In the genomic region with DNA sequence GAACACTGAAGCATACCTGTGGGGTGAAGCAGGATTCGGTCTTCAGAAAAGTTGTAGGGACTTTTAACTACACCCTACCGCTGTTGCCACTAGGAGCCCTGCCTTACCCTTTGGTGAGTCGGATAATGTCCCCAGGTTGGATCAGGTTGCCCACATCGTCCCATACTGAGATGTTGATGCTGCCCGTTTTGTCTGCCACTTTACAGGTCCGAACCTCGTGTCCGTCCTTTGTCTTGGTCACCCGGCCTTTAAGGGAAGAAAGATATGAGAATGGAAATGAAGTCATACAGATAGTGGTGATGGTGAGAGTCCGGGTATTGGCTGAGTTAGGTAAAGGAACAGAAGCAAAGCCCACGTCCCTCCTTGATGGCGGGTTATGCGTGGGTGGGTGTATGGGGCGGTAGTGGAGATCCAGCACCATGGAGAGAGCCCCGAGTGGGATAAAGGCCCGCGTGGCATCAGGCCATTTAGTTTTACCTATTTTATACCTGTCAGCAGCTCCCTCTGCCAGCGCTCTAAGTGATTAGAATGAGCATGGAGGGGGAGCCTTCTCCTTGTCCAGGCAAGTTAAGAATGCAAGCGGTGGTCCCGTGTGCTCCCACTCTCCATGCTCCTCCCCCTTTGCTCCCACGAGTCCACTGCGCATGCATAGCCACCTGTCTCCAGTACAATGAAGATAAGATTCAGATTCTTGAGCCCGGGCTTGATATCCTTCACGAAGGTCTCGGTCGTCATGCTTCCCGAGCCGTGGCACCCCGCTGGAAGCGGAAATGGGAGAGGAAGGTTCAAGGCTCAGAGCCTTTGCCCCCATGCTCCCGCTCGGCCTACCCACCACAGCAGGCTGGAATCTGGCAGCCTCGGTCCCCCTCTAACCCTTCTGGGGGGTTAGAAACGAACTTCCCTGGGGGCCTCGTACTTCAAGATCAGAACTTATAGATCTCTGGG, we compare ENCODE assay signal across 9 mouse cellular contexts. TPM values are rescaled to one million over a fixed set of nuclear protein-coding genes. Genes with fewer than 3 reads are reported as not detected.
DNase-seq lines count a peak whose midpoint lies in the region; ATAC-seq and TF ChIP-seq lines count a peak whose summit lies in the region.
"Had no signal": no experiment of that assay in that cellular context is flagged by ENCODE, and none has a peak within 500 bp of the region (broad histone marks: within the 10 kb centered on the region; RNA-seq: fewer than 3 reads in every experiment).

No protein-coding gene starts in this region.

- H3K9me3 ChIP-seq in heart, embryonic 10.5 days = no peaks in the 10 kb centered on the region
- H3K9me3 ChIP-seq in G1E (replicated peaks) = no peaks in the 10 kb centered on the region
- H3K9me3 ChIP-seq in embryonic facial prominence, embryonic 15.5 days (replicated peaks) = no peaks in the 10 kb centered on the region
- no peaks in the 10 kb centered on the region for H3K9me3 ChIP-seq in kidney, embryonic 14.5 days (ENCODE audit: control insufficient read depth, low read length)
- H3K9me3 ChIP-seq in liver, embryonic 13.5 days (replicated peaks) = no peaks in the 10 kb centered on the region

- H3K27me3 ChIP-seq in heart, embryonic 10.5 days (ENCODE audit: insufficient read depth, poor library complexity, severe bottlenecking) = no peaks in the 10 kb centered on the region
- no peaks in the 10 kb centered on the region for H3K27me3 ChIP-seq in G1E (ENCODE audit: insufficient read depth, low read length)
- H3K27me3 ChIP-seq in embryonic facial prominence, embryonic 15.5 days = no peaks in the 10 kb centered on the region
- H3K27me3 ChIP-seq in kidney, embryonic 14.5 days (ENCODE audit: control insufficient read depth, insufficient read depth, low read length) = no peaks in the 10 kb centered on the region
- H3K27me3 ChIP-seq in liver, embryonic 13.5 days = no peaks in the 10 kb centered on the region

- H3K36me3 ChIP-seq in heart, embryonic 10.5 days = peaks cover 26% of the 10 kb centered on the region
- peaks cover 51% of the 10 kb centered on the region for H3K36me3 ChIP-seq in G1E (replicated peaks)
- peaks cover 25% of the 10 kb centered on the region for H3K36me3 ChIP-seq in embryonic facial prominence, embryonic 15.5 days
- H3K36me3 ChIP-seq in kidney, embryonic 14.5 days (ENCODE audit: control insufficient read depth, insufficient read depth, low read length) = peaks cover 19% of the 10 kb centered on the region; the same call in 1 of the 2 replicates
- peaks cover 22% of the 10 kb centered on the region for H3K36me3 ChIP-seq in liver, embryonic 13.5 days

- peak overlapping the region; percentile 92 for H3K27ac ChIP-seq in heart, embryonic 10.5 days
- H3K27ac ChIP-seq in embryonic facial prominence, embryonic 15.5 days (replicated peaks) = peak overlapping the region; percentile 70
- H3K27ac ChIP-seq in kidney, embryonic 14.5 days (ENCODE audit: low read depth, low read length) = peak overlapping the region; percentile 80; the same call in 1 of the 2 replicates
- H3K27ac ChIP-seq in liver, embryonic 13.5 days = peak overlapping the region; percentile 81
- H3K27ac ChIP-seq in olfactory bulb, adult 2 months (ENCODE audit: insufficient read depth, low read depth, low read length) = peak overlapping the region; percentile 55

- H3K4me3 ChIP-seq in heart, embryonic 10.5 days = peak overlapping the region; percentile 98
- peak overlapping the region; percentile 88 for H3K4me3 ChIP-seq in G1E (ENCODE audit: low read depth, low read length)
- H3K4me3 ChIP-seq in embryonic facial prominence, embryonic 15.5 days (replicated peaks) = peak overlapping the region; percentile 96
- H3K4me3 ChIP-seq in kidney, embryonic 14.5 days (ENCODE audit: low read length) = peak overlapping the region; percentile 85
- peak overlapping the region; percentile 84 for H3K4me3 ChIP-seq in liver, embryonic 13.5 days (replicated peaks)
- H3K4me3 ChIP-seq in olfactory bulb, adult 2 months (ENCODE audit: insufficient read depth, low read depth, low read length) = peak overlapping the region; percentile 68

- TF ChIP-seq CTCF in G1E (IDR thresholded peaks at IDR 0.05; ENCODE audit: low read depth, low read length) = no peak
- TF ChIP-seq CTCF in olfactory bulb, adult 2 months (IDR thresholded peaks at IDR 0.05; ENCODE audit: insufficient read depth, low read depth, low read length) = no peak

- H3K4me1 ChIP-seq in heart, embryonic 10.5 days = peaks cover 39% of the 10 kb centered on the region
- H3K4me1 ChIP-seq in G1E (ENCODE audit: insufficient read depth, low read depth, low read length) = peaks cover 49% of the 10 kb centered on the region
- H3K4me1 ChIP-seq in embryonic facial prominence, embryonic 15.5 days = peaks cover 39% of the 10 kb centered on the region
- H3K4me1 ChIP-seq in kidney, embryonic 14.5 days (ENCODE audit: control insufficient read depth, insufficient read depth, low read length) = peaks cover 31% of the 10 kb centered on the region
- H3K4me1 ChIP-seq in liver, embryonic 13.5 days (replicated peaks) = peaks cover 47% of the 10 kb centered on the region
- peaks cover 15% of the 10 kb centered on the region for H3K4me1 ChIP-seq in olfactory bulb, adult 2 months (ENCODE audit: control insufficient read depth, insufficient read depth, low read length)

- no peak for ATAC-seq in G1E (ENCODE audit: extremely low read depth, insufficient number of reproducible peaks, low FRiP score, poor library complexity, severe bottlenecking)
- no peak for ATAC-seq in embryonic facial prominence, embryonic 15.5 days (ENCODE audit: insufficient number of reproducible peaks, low FRiP score, low TSS enrichment, low read depth)
- ATAC-seq in kidney, embryonic 14.5 days (ENCODE audit: low FRiP score, low TSS enrichment) = peak; percentile 1; the same call in 1 of the 2 replicates
- ATAC-seq in liver, embryonic 13.5 days (ENCODE audit: low read depth) = no peak

- peak overlapping the region; percentile 62 for H3K9ac ChIP-seq in embryonic facial prominence, embryonic 15.5 days
- peak overlapping the region; percentile 81 for H3K9ac ChIP-seq in kidney, embryonic 14.5 days (ENCODE audit: low read depth, low read length)
- peak overlapping the region; percentile 85 for H3K9ac ChIP-seq in liver, embryonic 13.5 days

- intact Hi-C loops in heart, postnatal 25 days (cut with DNase I) = loop anchor here (1.0 to 2.0 kb wide), 2 partner anchors 32 to 46 kb away; a partner anchor contains a TSS

- DNase-seq in heart, embryonic 10.5 days (ENCODE audit: low spot score) = no peak
- DNase-seq in heart, postnatal 25 days (ENCODE audit: low spot score) = no peak
- no peak for DNase-seq in G1E (ENCODE audit: low spot score)
- no peak for DNase-seq in liver, embryonic 13.5 days
- no peak for DNase-seq in urinary bladder, postnatal 4 days (ENCODE audit: low spot score in 2 of 2)

- no peak for TF ChIP-seq POLR2A in olfactory bulb, adult 2 months (IDR thresholded peaks at IDR 0.05; ENCODE audit: insufficient read depth, low read depth, low read length)

- WGBS in heart, embryonic 10.5 days = 18% methylated on average over 35 of the region's 35 CpGs
- 16% methylated on average over 35 of the region's 35 CpGs for WGBS in embryonic facial prominence, embryonic 15.5 days
- 17% methylated on average over 35 of the region's 35 CpGs for WGBS in kidney, embryonic 14.5 days
- 15% methylated on average over 35 of the region's 35 CpGs for WGBS in liver, embryonic 13.5 days (ENCODE audit: insufficient replicate concordance)
- WGBS in olfactory bulb, adult 2 months = 13% methylated on average over 35 of the region's 35 CpGs

- H3K4me2 ChIP-seq in embryonic facial prominence, embryonic 15.5 days (replicated peaks) = peak overlapping the region; percentile 93
- H3K4me2 ChIP-seq in kidney, embryonic 14.5 days (replicated peaks; ENCODE audit: low read depth, low read length) = peak overlapping the region; percentile 80
- peak overlapping the region; percentile 87 for H3K4me2 ChIP-seq in liver, embryonic 13.5 days

RNA-seq across cellular contexts. Expression of a gene that starts 2.4 kb away (rescaled TPM):
- polyA plus RNA-seq in heart, embryonic 10.5 days (2016; fragmentation: Nextera tagmentation; extraction: Ambion mirVana) = 76.5 and 87.9 TPM in 2 replicates
- 10 to 100 TPM; 44.4 to 46.8 TPM for total RNA-seq in heart, postnatal 25 days (2021)
- total RNA-seq in G1E (2014; fragmentation: Nextera tagmentation) = 121 and 148 TPM in 2 replicates
- 34.2 and 37.3 TPM in 2 replicates for total RNA-seq in G1E (2017)
- 152 and 197 TPM in 2 replicates for polyA plus RNA-seq in G1E (2012)
- polyA plus RNA-seq in embryonic facial prominence, embryonic 15.5 days (2015; fragmentation: Nextera tagmentation; extraction: Ambion mirVana) = 66.2 and 75.7 TPM in 2 replicates
- 87.8 and 103 TPM in 2 replicates for polyA plus RNA-seq in kidney, embryonic 14.5 days (2014; fragmentation: Nextera tagmentation; extraction: Ambion mirVana)
- polyA plus RNA-seq in liver, embryonic 13.5 days (2015; fragmentation: Nextera tagmentation; extraction: Ambion mirVana) = 57.3 and 64.4 TPM in 2 replicates
- not detected in 2 replicates for polyA plus RNA-seq in olfactory bulb, adult 2 months (2012; ENCODE audit: insufficient read depth, insufficient read length, low replicate concordance, missing spikeins)

RNA-seq across cellular contexts. Expression of a gene that starts 2.6 kb away (rescaled TPM):
- 31.0 and 34.3 TPM in 2 replicates for polyA plus RNA-seq in heart, embryonic 10.5 days (2016; fragmentation: Nextera tagmentation; extraction: Ambion mirVana)
- 10 to 100 TPM; 16.0 to 16.5 TPM for total RNA-seq in heart, postnatal 25 days (2021)
- total RNA-seq in G1E (2014; fragmentation: Nextera tagmentation) (21.7 and 26.8 TPM in 2 replicates), G1E (2017) (16.6 and 17.8 TPM in 2 replicates)
- polyA plus RNA-seq in G1E (2012) = 11.7 and 14.6 TPM in 2 replicates
- 44.0 and 45.0 TPM in 2 replicates for polyA plus RNA-seq in embryonic facial prominence, embryonic 15.5 days (2015; fragmentation: Nextera tagmentation; extraction: Ambion mirVana)
- 35.6 and 36.4 TPM in 2 replicates for polyA plus RNA-seq in kidney, embryonic 14.5 days (2014; fragmentation: Nextera tagmentation; extraction: Ambion mirVana)
- 9.0 and 10.7 TPM in 2 replicates for polyA plus RNA-seq in liver, embryonic 13.5 days (2015; fragmentation: Nextera tagmentation; extraction: Ambion mirVana)
- polyA plus RNA-seq in olfactory bulb, adult 2 months (2012; ENCODE audit: insufficient read depth, insufficient read length, low replicate concordance, missing spikeins) = 155 TPM in 1 of 2 replicates, not detected in the other

RNA-seq across cellular contexts. Expression of a gene that starts 7.8 kb away (rescaled TPM):
- 0.07 and 2.4 TPM in 2 replicates for polyA plus RNA-seq in heart, embryonic 10.5 days (2016; fragmentation: Nextera tagmentation; extraction: Ambion mirVana)
- not detected for total RNA-seq in heart, postnatal 25 days (2021)
- total RNA-seq in G1E (2014; fragmentation: Nextera tagmentation) = not detected in 2 replicates
- total RNA-seq in G1E (2017) = not detected in 2 replicates
- polyA plus RNA-seq in G1E (2012) = not detected in 2 replicates
- polyA plus RNA-seq in embryonic facial prominence, embryonic 15.5 days (2015; fragmentation: Nextera tagmentation; extraction: Ambion mirVana) = 0.13 TPM in 1 of 2 replicates, not detected in the other
- 15.1 and 22.6 TPM in 2 replicates for polyA plus RNA-seq in kidney, embryonic 14.5 days (2014; fragmentation: Nextera tagmentation; extraction: Ambion mirVana)
- polyA plus RNA-seq in liver, embryonic 13.5 days (2015; fragmentation: Nextera tagmentation; extraction: Ambion mirVana) = 30.5 and 32.8 TPM in 2 replicates
- not detected in 2 replicates for polyA plus RNA-seq in olfactory bulb, adult 2 months (2012; ENCODE audit: insufficient read depth, insufficient read length, low replicate concordance, missing spikeins)
- total RNA-seq: common myeloid progenitor, adult 5-6 weeks had no signal

RNA-seq across cellular contexts. Expression of a gene that starts 31.9 kb away (rescaled TPM):
- polyA plus RNA-seq in heart, embryonic 10.5 days (2016; fragmentation: Nextera tagmentation; extraction: Ambion mirVana) = 10.9 and 12.7 TPM in 2 replicates
- 10 to 100 TPM; 43.7 to 51.0 TPM for total RNA-seq in heart, postnatal 25 days (2021)
- total RNA-seq in G1E (2014; fragmentation: Nextera tagmentation) = 72.9 and 80.4 TPM in 2 replicates
- total RNA-seq in G1E (2017) = 5.9 and 6.6 TPM in 2 replicates
- polyA plus RNA-seq in G1E (2012) = 68.3 and 75.9 TPM in 2 replicates
- polyA plus RNA-seq in embryonic facial prominence, embryonic 15.5 days (2015; fragmentation: Nextera tagmentation; extraction: Ambion mirVana) = 11.0 and 12.1 TPM in 2 replicates
- polyA plus RNA-seq in kidney, embryonic 14.5 days (2014; fragmentation: Nextera tagmentation; extraction: Ambion mirVana) = 12.7 and 19.3 TPM in 2 replicates
- 5.0 and 5.1 TPM in 2 replicates for polyA plus RNA-seq in liver, embryonic 13.5 days (2015; fragmentation: Nextera tagmentation; extraction: Ambion mirVana)
- polyA plus RNA-seq in olfactory bulb, adult 2 months (2012; ENCODE audit: insufficient read depth, insufficient read length, low replicate concordance, missing spikeins) = not detected in 2 replicates

RNA-seq across cellular contexts. Expression of a gene that starts 40.1 kb away (rescaled TPM):
- polyA plus RNA-seq in heart, embryonic 10.5 days (2016; fragmentation: Nextera tagmentation; extraction: Ambion mirVana) = 9.7 and 10.7 TPM in 2 replicates
- 100 to 1,000 TPM; 272 to 314 TPM for total RNA-seq in heart, postnatal 25 days (2021)
- total RNA-seq in G1E (2014; fragmentation: Nextera tagmentation) (28.8 and 29.8 TPM in 2 replicates), G1E (2017) (24.9 and 27.4 TPM in 2 replicates)
- polyA plus RNA-seq in G1E (2012) = 7.3 and 8.7 TPM in 2 replicates
- 19.4 and 20.4 TPM in 2 replicates for polyA plus RNA-seq in embryonic facial prominence, embryonic 15.5 days (2015; fragmentation: Nextera tagmentation; extraction: Ambion mirVana)
- polyA plus RNA-seq in kidney, embryonic 14.5 days (2014; fragmentation: Nextera tagmentation; extraction: Ambion mirVana) = 15.5 and 18.6 TPM in 2 replicates
- polyA plus RNA-seq in liver, embryonic 13.5 days (2015; fragmentation: Nextera tagmentation; extraction: Ambion mirVana) = 4.6 and 4.8 TPM in 2 replicates
- polyA plus RNA-seq in olfactory bulb, adult 2 months (2012; ENCODE audit: insufficient read depth, insufficient read length, low replicate concordance, missing spikeins) = not detected in 2 replicates

Comparison
In these comparisons a context has a peak if more than half of its experiments do, and no peak if none do; other contexts are left out.
1. RNA of a gene that starts 2.4 kb away (polyA plus RNA-seq): 152 to 197 TPM in G1E, 87.8 to 103 TPM in kidney, embryonic 14.5 days, 76.5 to 87.9 TPM in heart, embryonic 10.5 days, 66.2 to 75.7 TPM in embryonic facial prominence, embryonic 15.5 days and 57.3 to 64.4 TPM in liver, embryonic 13.5 days; not detected in olfactory bulb, adult 2 months; every median in the first group is over 10 times any median in the second.
2. Peak in every context shown above with its lines, with median percentiles within 50 percentile points of each other: H3K27ac ChIP-seq, H3K4me3 ChIP-seq, H3K4me2 ChIP-seq and H3K9ac ChIP-seq.